Mouse (Mus musculus): ENCODE data around the gene Cfl2.

GRCm38 (mm10) chr12:54822836-54823426, 39.7 kb downstream of the Cfl2 start:
- no peak for TF ChIP-seq CTCF (conservative IDR thresholded peaks at IDR 0.05; ENCODE audit: insufficient read depth, insufficient read length, low read depth, low read length)
- TF ChIP-seq POLR2A (IDR thresholded peaks at IDR 0.05; ENCODE audit: low read depth, low read length), result no peak

All from kidney, adult 2 months (tissue).